Mouse (Mus musculus): ENCODE data around the gene Lrrc8c. TPM values are rescaled to one million over a fixed set of nuclear protein-coding genes. Genes with fewer than 3 reads are reported as not detected.
A peak's percentile ranks its signal among the peaks of the same experiment; 100 is the strongest.
"Not testable (repeated sequence)": the region's sequence is repeated elsewhere in the genome, so short reads cannot be mapped to it uniquely, and the experiment has no call there.

The Lrrc8c gene
- polyA plus RNA-seq, 1 experiment from 2014 or later, result 15.7 TPM

DNA sequence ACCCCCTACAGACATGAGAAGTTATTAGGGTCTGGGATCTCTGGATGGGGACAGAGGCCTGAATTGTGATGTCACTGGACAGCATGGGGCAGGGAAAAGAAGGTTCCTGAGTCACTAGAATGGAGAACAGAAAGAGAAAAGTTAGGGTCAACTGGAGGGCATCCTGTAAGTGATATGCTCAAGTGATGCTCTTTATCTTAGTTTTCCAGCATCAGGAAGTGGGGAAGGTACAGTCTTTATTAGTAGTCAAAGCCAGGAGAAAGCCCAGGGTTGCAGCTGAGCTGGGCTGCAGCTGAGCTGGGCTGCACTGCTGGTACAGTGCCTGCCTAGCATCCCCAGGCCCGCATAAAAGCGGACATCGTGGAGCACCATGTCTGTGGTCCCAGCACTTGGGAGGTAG lies 105.1 kb downstream of the Lrrc8c start:
- H3K27ac ChIP-seq, result no peak overlapping the region
- WGBS, result 82% methylated on average over 3 of the region's 3 CpGs
- no peak overlapping the region for H3K9ac ChIP-seq
- peaks cover 23% of the 10 kb centered on the region for H3K4me1 ChIP-seq
- H3K27me3 ChIP-seq, result no peaks in the 10 kb centered on the region
- H3K9me3 ChIP-seq, result no peaks in the 10 kb centered on the region
- H3K36me3 ChIP-seq, result no peaks in the 10 kb centered on the region
- H3K4me3 ChIP-seq, result no peak overlapping the region
- no peak for ATAC-seq (ENCODE audit: insufficient number of reproducible peaks, insufficient read depth, low FRiP score, low TSS enrichment, low read depth)
- H3K4me2 ChIP-seq, result no peak overlapping the region

DNA sequence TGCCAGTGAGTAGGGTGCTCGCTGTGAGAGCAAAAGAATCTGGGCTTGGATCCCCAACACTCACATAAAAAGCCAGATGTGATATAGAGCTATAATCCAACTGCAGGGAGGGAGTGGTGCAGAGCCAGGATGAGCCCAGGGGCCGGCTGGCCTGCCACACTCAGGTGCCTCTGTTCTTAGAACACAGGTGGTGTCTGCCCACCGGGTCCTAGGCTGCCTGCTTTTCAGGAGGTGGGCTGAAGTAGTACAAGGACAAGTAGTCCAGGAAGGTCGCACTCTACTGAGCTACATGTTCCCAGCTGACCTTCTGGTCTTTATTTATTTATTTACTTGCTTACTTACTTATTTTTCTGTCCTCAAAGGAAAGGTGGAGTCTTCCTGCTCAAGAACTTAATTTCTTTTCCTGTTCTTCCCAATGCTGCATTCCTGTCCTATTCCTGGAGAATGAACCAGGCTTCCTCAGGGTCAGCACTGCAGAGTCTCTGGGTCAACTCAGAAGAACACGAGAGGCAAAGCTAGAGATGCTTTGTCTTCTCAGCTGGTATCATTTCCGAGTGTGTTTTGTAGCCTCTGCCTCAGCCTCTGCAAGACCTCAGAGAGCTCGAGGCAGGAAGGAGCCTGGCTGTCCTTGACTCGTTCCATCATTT lies 106.4 kb downstream of the Lrrc8c start:
- Histone ChIP-seq H3K27ac (0 out of 2 replicates have a peak overlapping the region, but pooled peaks have one; percentile 28), H3K4me3 (no peak overlapping the region), H3K9ac (no peak overlapping the region), H3K36me3 (no peaks in the 10 kb centered on the region), H3K27me3 (no peaks in the 10 kb centered on the region), H3K4me2 (peak overlapping the region; percentile 11; the same call in 1 of the 2 replicates), H3K9me3 (no peaks in the 10 kb centered on the region), H3K4me1 (peaks cover 23% of the 10 kb centered on the region)
- WGBS, result 56% methylated on average over 8 of the region's 8 CpGs
- no peak for ATAC-seq (ENCODE audit: insufficient number of reproducible peaks, insufficient read depth, low FRiP score, low TSS enrichment, low read depth)

DNA sequence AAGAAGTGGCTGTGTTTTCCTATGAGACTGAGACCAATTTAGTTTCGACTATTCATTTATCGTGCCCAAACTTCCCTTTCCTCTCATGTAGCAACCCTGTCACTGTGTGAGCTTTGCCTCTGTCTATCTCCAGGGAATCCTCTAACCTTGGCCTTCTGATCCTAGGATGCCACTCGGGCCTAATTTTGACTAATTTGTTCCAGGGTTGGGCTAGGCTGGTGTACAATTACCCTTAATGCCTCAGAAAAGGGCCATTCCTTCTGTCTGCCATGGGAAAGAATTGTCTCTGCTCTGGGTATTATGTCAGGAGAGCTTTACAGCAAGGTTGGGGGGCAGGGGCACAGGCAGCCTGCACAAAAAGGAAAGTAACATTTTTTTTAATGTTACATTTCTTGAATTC lies 107.2 kb downstream of the Lrrc8c start:
- Histone ChIP-seq H3K9ac (no peak overlapping the region), H3K4me2 (peak overlapping the region; percentile 11; the same call in 1 of the 2 replicates), H3K4me3 (no peak overlapping the region), H3K4me1 (peaks cover 23% of the 10 kb centered on the region), H3K9me3 (no peaks in the 10 kb centered on the region), H3K27me3 (no peaks in the 10 kb centered on the region), H3K27ac (peak overlapping the region; percentile 28; the same call in 1 of the 2 replicates), H3K36me3 (no peaks in the 10 kb centered on the region)
- ATAC-seq (ENCODE audit: insufficient number of reproducible peaks, insufficient read depth, low FRiP score, low TSS enrichment, low read depth), result no peak
- 4% methylated on average over 3 of the region's 3 CpGs for WGBS

DNA sequence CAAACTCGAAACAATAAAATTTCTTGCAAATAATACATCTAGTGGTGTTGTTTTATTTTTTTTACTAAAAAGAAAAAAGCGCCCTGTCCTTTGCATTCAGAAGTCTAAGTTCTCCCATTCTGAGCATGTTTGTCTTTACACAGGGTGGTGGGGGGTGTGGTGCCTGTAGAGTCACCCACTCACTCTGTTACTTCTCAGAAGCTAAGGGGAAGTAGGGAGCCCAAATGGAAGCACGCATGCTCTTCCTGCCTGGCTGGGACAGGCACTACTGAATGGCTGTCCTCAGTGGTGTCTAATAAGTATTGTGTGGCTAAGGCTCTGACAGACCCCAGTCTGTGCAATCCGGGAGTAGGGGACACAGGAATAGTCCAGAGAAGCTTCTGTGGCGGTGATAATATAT lies 107.9 kb downstream of the Lrrc8c start:
- Histone ChIP-seq H3K27ac (no peak overlapping the region), H3K4me3 (no peak overlapping the region), H3K9ac (no peak overlapping the region), H3K27me3 (no peaks in the 10 kb centered on the region), H3K36me3 (no peaks in the 10 kb centered on the region), H3K4me2 (no peak overlapping the region), H3K4me1 (peaks cover 23% of the 10 kb centered on the region), H3K9me3 (no peaks in the 10 kb centered on the region)
- WGBS, result 71% methylated on average over 5 of the region's 5 CpGs
- no peak for ATAC-seq (ENCODE audit: insufficient number of reproducible peaks, insufficient read depth, low FRiP score, low TSS enrichment, low read depth)

DNA sequence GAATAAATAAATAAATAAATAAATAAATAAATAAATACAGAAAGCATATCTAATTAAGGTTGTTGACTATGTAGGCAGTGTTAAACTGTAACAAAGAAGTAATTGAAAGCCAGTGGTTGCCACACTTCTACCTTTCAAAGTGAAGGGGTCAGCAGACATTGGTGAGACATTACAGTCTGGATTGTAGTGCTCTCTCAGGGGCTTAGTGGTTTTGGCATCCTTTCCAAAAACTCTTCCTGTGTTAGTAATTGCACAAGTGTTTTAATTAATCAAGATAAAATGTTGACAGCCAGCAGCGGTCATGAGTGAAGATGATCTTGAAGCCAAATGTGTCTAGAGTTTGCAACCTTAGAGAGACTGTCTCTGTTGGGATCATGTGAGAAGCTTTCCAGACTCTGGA lies 110.8 kb downstream of the Lrrc8c start:
- ATAC-seq (ENCODE audit: insufficient number of reproducible peaks, insufficient read depth, low FRiP score, low TSS enrichment, low read depth), result no peak
- Histone ChIP-seq H3K36me3 (no peaks in the 10 kb centered on the region), H3K4me3 (no peak overlapping the region), H3K9me3 (no peaks in the 10 kb centered on the region), H3K4me1 (peaks cover 23% of the 10 kb centered on the region), H3K27ac (no peak overlapping the region), H3K27me3 (no peaks in the 10 kb centered on the region), H3K9ac (no peak overlapping the region), H3K4me2 (no peak overlapping the region)
- 84% methylated on average over 1 of the region's 1 CpGs for WGBS

DNA sequence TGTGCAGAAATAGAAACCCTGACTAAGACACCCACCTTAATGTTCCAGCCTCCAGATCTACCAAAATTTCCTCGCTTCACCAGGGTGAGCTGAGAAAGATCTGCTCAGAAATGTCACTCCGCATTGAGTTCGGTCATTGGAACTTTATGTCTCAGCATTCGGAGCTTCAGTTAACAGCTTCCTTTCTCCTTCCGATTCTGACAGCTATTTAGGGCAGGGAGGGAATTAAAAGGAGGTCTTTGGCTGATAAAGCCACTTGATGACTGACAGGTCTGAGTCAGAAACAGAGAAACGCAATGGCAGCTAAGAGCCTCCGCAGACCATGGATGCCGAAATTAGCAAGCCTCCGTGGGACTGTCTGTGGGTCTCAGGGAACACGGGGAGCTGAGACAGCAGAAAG lies 112.9 kb downstream of the Lrrc8c start:
- WGBS, result 84% methylated on average over 10 of the region's 10 CpGs
- Histone ChIP-seq H3K4me1 (peaks cover 9% of the 10 kb centered on the region), H3K9ac (no peak overlapping the region), H3K4me3 (no peak overlapping the region), H3K9me3 (no peaks in the 10 kb centered on the region), H3K36me3 (no peaks in the 10 kb centered on the region), H3K4me2 (no peak overlapping the region), H3K27ac (no peak overlapping the region), H3K27me3 (no peaks in the 10 kb centered on the region)
- ATAC-seq (ENCODE audit: insufficient number of reproducible peaks, insufficient read depth, low FRiP score, low TSS enrichment, low read depth), result no peak

DNA sequence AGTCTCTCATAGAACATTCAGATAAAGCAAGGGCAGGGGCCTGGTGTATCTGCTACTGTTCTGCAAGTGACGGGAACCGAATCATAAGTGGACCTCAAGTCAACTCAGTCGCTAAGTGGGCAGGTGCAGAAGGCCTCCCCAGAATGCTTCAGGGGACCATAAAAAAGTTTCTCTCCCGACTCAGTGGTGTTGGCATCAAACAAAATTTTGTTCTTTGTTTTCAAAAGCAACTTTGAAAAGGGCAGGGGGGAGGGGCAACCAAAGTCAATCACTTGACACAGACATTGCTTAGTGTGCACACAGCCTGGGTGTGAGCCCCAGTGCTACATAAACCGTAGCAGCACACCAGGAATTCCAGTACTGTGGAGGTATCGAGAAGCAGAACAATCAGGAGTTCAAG lies 116.4 kb downstream of the Lrrc8c start:
- H3K4me3 ChIP-seq, result no peak overlapping the region
- H3K27me3 ChIP-seq, result no peaks in the 10 kb centered on the region
- H3K36me3 ChIP-seq, result no peaks in the 10 kb centered on the region
- no peak overlapping the region for H3K27ac ChIP-seq
- no peaks in the 10 kb centered on the region for H3K9me3 ChIP-seq
- no peaks in the 10 kb centered on the region for H3K4me1 ChIP-seq
- WGBS, result 77% methylated on average over 6 of the region's 6 CpGs
- no peak overlapping the region for H3K4me2 ChIP-seq
- no peak overlapping the region for H3K9ac ChIP-seq
- no peak for ATAC-seq (ENCODE audit: insufficient number of reproducible peaks, insufficient read depth, low FRiP score, low TSS enrichment, low read depth)

DNA sequence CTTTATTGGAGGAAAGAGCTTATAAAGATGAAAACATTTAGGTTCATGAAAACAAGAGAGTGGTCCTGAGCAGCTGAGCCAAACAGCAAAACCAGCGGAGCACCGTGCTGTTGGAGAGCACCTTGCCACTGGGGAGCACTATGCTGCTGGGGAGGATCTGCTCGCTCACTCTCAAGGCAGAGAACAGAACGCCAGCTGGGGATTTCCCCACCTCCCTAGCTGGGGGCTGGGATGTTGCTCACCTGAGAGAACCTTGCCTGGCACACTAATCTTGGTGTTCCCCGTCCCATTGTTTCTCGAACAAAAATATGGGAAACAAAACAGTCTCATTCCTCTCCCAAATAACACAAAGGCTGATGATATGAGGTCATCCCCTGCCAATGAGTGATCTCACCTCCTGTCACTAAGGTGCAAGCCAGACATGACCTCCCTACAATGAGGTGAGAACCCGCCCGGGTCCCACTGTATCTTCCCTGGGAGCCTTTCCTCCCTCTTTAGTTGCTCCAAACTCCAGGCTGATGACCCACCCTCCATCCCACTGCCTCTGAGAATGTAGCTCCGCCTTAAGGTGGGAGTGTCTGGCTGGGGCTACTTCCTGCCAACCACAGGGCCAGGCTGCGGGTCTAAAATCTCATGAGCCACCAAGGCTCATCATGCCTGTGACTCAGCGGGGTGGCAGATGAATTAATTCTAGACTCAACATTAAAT lies 117.5 kb downstream of the Lrrc8c start:
- no peak overlapping the region for H3K4me2 ChIP-seq
- no peaks in the 10 kb centered on the region for H3K4me1 ChIP-seq
- no peaks in the 10 kb centered on the region for H3K36me3 ChIP-seq
- H3K27me3 ChIP-seq, result no peaks in the 10 kb centered on the region
- no peak overlapping the region for H3K9ac ChIP-seq
- no peaks in the 10 kb centered on the region for H3K9me3 ChIP-seq
- no peak for ATAC-seq (ENCODE audit: insufficient number of reproducible peaks, insufficient read depth, low FRiP score, low TSS enrichment, low read depth)
- H3K27ac ChIP-seq, result no peak overlapping the region
- no peak overlapping the region for H3K4me3 ChIP-seq
- WGBS, result 81% methylated on average over 11 of the region's 11 CpGs

DNA sequence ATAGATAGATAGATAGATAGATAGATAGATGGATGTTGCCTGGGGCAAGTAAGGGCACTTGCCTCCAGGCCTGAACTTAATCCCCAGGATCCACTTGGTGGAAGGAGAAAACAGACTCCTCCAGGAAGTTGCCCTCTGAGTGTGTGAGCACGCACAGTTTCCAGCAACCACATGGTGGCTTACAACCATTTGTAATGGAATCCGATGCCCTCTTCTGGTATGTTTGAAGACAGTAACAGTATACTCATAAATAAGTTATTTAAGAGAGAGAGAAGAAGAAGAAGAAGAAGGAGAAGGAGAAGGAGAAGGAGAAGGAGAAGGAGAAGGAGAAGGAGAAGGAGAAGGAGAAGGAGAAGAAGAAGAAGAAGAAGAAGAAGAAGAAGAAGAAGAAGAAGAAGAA lies 119.1 kb downstream of the Lrrc8c start:
- H3K27me3 ChIP-seq; H3K9ac ChIP-seq; H3K4me1 ChIP-seq; H3K9me3 ChIP-seq; H3K4me3 ChIP-seq; H3K27ac ChIP-seq; ATAC-seq (ENCODE audit: insufficient number of reproducible peaks, insufficient read depth, low FRiP score, low TSS enrichment, low read depth); H3K4me2 ChIP-seq; H3K36me3 ChIP-seq: not testable (repeated sequence)
- 94% methylated on average over 2 of the region's 2 CpGs for WGBS

DNA sequence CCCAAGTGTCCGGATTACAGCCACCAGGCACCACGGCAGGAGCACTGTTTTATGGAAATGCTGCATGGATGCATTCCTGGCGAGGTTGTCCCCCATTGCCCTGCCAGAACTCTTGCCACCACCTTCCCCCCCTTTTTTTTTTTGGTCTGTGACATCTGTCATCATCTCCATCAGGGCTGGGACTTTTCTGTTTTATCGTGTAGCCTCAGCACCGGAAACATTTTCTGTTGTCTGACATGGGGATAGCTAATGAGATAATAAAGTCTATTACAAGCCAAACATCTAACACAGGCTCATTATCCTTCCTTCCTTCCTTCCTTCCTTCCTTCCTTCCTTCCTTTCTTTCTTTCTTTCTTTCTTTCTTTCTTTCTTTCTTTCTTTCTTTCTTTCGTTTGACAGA lies 119.7 kb downstream of the Lrrc8c start:
- H3K27me3 ChIP-seq, result no peaks in the 10 kb centered on the region
- H3K4me3 ChIP-seq, result no peak overlapping the region
- 82% methylated on average over 6 of the region's 6 CpGs for WGBS
- no peak overlapping the region for H3K27ac ChIP-seq
- H3K4me1 ChIP-seq, result 0 out of 2 replicates have a peak, but pooled peaks cover 4% of the 10 kb centered on the region
- H3K9ac ChIP-seq, result no peak overlapping the region
- H3K9me3 ChIP-seq, result no peaks in the 10 kb centered on the region
- ATAC-seq (ENCODE audit: insufficient number of reproducible peaks, insufficient read depth, low FRiP score, low TSS enrichment, low read depth), result no peak
- H3K4me2 ChIP-seq, result no peak overlapping the region
- H3K36me3 ChIP-seq, result no peaks in the 10 kb centered on the region

DNA sequence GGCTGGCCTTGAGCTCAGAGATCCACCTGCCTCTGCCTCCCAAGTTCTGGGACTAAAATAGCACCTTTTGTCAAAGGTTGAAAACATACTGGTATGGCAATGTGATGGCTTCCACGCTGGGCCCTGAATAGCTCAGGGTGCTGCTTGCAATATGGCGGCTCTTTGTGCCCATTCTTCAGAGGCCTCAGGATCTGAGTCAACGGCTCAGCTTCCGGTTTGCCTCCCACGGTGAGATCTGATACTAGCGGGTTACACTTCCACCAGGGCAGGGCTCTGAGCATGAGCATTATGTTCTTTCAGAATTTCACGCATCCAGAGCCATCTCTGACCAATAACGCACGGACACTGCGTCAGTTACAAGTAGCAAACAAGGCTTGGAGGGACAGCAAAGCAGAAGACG lies 120.2 kb downstream of the Lrrc8c start:
- no peak for ATAC-seq (ENCODE audit: insufficient number of reproducible peaks, insufficient read depth, low FRiP score, low TSS enrichment, low read depth)

DNA sequence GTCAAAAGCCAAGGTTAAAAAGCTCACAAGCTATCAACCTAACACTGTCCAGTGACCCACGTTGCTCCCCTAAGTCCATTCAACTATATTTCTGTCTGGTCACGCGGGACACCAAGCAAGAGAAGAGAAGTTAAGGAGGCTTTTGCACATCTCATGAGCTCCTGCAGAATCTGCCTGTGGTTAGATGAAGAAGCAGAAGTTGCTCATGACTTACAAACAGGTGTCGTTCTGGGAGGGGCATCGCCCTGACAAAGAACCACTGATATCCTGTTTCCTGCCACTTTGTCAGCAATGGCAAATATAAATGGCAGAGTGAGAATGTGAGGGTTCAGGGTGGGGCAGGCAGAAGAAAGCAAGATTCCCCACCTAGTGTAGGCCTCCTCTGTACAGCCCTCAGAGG lies 123.3 kb downstream of the Lrrc8c start:
- WGBS, result 96% methylated on average over 5 of the region's 5 CpGs
- 0 out of 2 replicates have a peak, but pooled peaks cover 7% of the 10 kb centered on the region for H3K4me1 ChIP-seq
- no peaks in the 10 kb centered on the region for H3K36me3 ChIP-seq
- no peaks in the 10 kb centered on the region for H3K9me3 ChIP-seq
- no peaks in the 10 kb centered on the region for H3K27me3 ChIP-seq
- H3K4me2 ChIP-seq, result no peak overlapping the region
- ATAC-seq (ENCODE audit: insufficient number of reproducible peaks, insufficient read depth, low FRiP score, low TSS enrichment, low read depth), result no peak
- no peak overlapping the region for H3K4me3 ChIP-seq
- no peak overlapping the region for H3K9ac ChIP-seq
- H3K27ac ChIP-seq, result no peak overlapping the region

More for the DNA sequence above, 120.2 kb downstream of the Lrrc8c start:
- WGBS, result 93% methylated on average over 11 of the region's 11 CpGs
- Histone ChIP-seq H3K9ac (no peak overlapping the region), H3K4me2 (no peak overlapping the region), H3K36me3 (no peaks in the 10 kb centered on the region), H3K4me1 (0 out of 2 replicates have a peak, but pooled peaks cover 4% of the 10 kb centered on the region), H3K9me3 (no peaks in the 10 kb centered on the region), H3K27me3 (no peaks in the 10 kb centered on the region), H3K4me3 (no peak overlapping the region), H3K27ac (no peak overlapping the region)
